Mouse (Mus musculus) CH12.LX (cell line): Measurements from ENCODE around the gene Sgsm3. TPM values are rescaled to one million over a fixed set of nuclear protein-coding genes. Genes with fewer than 3 reads are reported as not detected.

ENCODE experiments used
- DNase-seq: peaks from one replicate; pipeline ENCODE4 v3.0.0-alpha.2; 2013; ENCODE audit errors: extremely low read depth
- H3K27ac ChIP-seq: 2 replicates; pipeline ENCODE4 v1.5.1; 2012; ENCODE audit warnings: low read depth, mild to moderate bottlenecking, control low read depth, moderate library complexity; ENCODE audit not compliant: insufficient read depth
- H3K27me3 ChIP-seq: replicated peaks from 2 replicates; pipeline ENCODE3; 2012; ENCODE audit warnings: inconsistent platforms
- H3K36me3 ChIP-seq, 2 experiments: replicated peaks in 1 of 2; 2 replicates each; pipeline versions ENCODE3 to v1.6.1; 2012; ENCODE audit warnings: inconsistent platforms in 1 of 2, low read length in 1 of 2, mild to moderate bottlenecking in 1 of 2, mixed read lengths in 1 of 2, moderate library complexity in 1 of 2; ENCODE audit not compliant: control insufficient read depth in 1 of 2, insufficient read depth in 1 of 2
- H3K4me1 ChIP-seq, 2 experiments: 2 replicates each; pipeline ENCODE4 v1.6.1; 2012; ENCODE audit warnings: inconsistent platforms in 1 of 2, moderate library complexity in 1 of 2; ENCODE audit not compliant: insufficient read depth in 2 of 2, control insufficient read depth in 1 of 2
- H3K4me2 ChIP-seq: 2 replicates; pipeline ENCODE4 v1.6.1; 2012; ENCODE audit warnings: low read depth, mild to moderate bottlenecking, control low read depth; ENCODE audit not compliant: poor library complexity, insufficient read depth, severe bottlenecking
- H3K4me3 ChIP-seq, 3 experiments: fragments of 150-350 bp in 1 of 3; sonication (generic) in 1 of 3; replicated peaks in 1 of 3; 2 replicates each; pipeline versions ENCODE3 to v1.5.1; 2011 to 2012; ENCODE audit warnings: low read depth in 2 of 3, low read length in 2 of 3, mild to moderate bottlenecking in 2 of 3, moderate library complexity in 2 of 3, control low read depth in 1 of 3, improper control_type of control experiment in 1 of 3, inconsistent platforms in 1 of 3, mixed read lengths in 1 of 3; ENCODE audit not compliant: poor library complexity in 1 of 3
- H3K79me2 ChIP-seq: replicated peaks from 2 replicates; pipeline ENCODE4 v1.6.1; 2012; ENCODE audit warnings: mild to moderate bottlenecking, moderate library complexity; ENCODE audit not compliant: control insufficient read depth, poor library complexity, insufficient read depth, severe bottlenecking; ENCODE audit errors: extremely low read depth
- H3K9ac ChIP-seq: 2 replicates; pipeline ENCODE4 v1.6.1; 2012; ENCODE audit warnings: low read depth, mild to moderate bottlenecking, control low read depth, moderate library complexity; ENCODE audit not compliant: insufficient read depth
- H3K9me3 ChIP-seq: replicated peaks from 2 replicates; pipeline ENCODE3; 2012; ENCODE audit warnings: low read length, inconsistent platforms, mixed read lengths
- E2F4 ChIP-seq: IDR thresholded peaks from 2 replicates; pipeline ENCODE4 v1.6.1; 2011; ENCODE audit warnings: low read depth, low read length, improper control_type of control experiment; ENCODE audit not compliant: insufficient replicate concordance
- ELF1 ChIP-seq: IDR thresholded peaks from 2 replicates; pipeline ENCODE4 v1.6.1; 2014; ENCODE audit warnings: low read depth, mild to moderate bottlenecking, inconsistent platforms, low read length, improper control_type of control experiment
- HCFC1 ChIP-seq: IDR thresholded peaks from 2 replicates; pipeline ENCODE4 v1.6.1; 2012; ENCODE audit warnings: low read depth, mild to moderate bottlenecking, inconsistent platforms, low read length, improper control_type of control experiment
- IRF4 ChIP-seq: IDR thresholded peaks from 2 replicates; pipeline ENCODE4 v1.6.1; 2014; ENCODE audit warnings: low read depth, mild to moderate bottlenecking, inconsistent platforms, low read length, improper control_type of control experiment
- JUN ChIP-seq: IDR thresholded peaks from 2 replicates; pipeline ENCODE4 v1.6.1; 2011; ENCODE audit warnings: low read depth, mild to moderate bottlenecking, low read length, improper control_type of control experiment, moderate library complexity; ENCODE audit not compliant: insufficient read depth
- MAFK ChIP-seq: IDR thresholded peaks from 2 replicates; pipeline ENCODE4 v1.6.1; 2011; ENCODE audit warnings: low read length, improper control_type of control experiment; ENCODE audit not compliant: insufficient replicate concordance
- MAZ ChIP-seq: IDR thresholded peaks from 2 replicates; pipeline ENCODE4 v1.6.1; 2012; ENCODE audit warnings: low read depth, mild to moderate bottlenecking, inconsistent platforms, low read length, improper control_type of control experiment, moderate library complexity
- MXI1 ChIP-seq: IDR thresholded peaks from 2 replicates; pipeline ENCODE4 v1.6.1; 2011; ENCODE audit warnings: mild to moderate bottlenecking, low read depth, low read length, improper control_type of control experiment
- NELFE ChIP-seq: IDR thresholded peaks from 2 replicates; pipeline ENCODE4 v1.6.1; 2011; ENCODE audit warnings: low read depth, low read length, improper control_type of control experiment
- NRF1 ChIP-seq: IDR thresholded peaks from 2 replicates; pipeline ENCODE4 v1.6.1; 2014; ENCODE audit warnings: low read depth, mild to moderate bottlenecking, inconsistent platforms, low read length, improper control_type of control experiment, moderate library complexity
- POLR2A ChIP-seq: IDR thresholded peaks from 2 replicates; pipeline ENCODE4 v1.6.1; 2011; ENCODE audit warnings: low read depth, mild to moderate bottlenecking, improper control_type of control experiment, low read length
- POLR2AphosphoS2 ChIP-seq: IDR thresholded peaks from 2 replicates; pipeline ENCODE4 v1.6.1; 2011; ENCODE audit warnings: low read depth, low read length, improper control_type of control experiment
- RAD21 ChIP-seq: IDR thresholded peaks from 2 replicates; pipeline ENCODE4 v1.6.1; 2011; ENCODE audit warnings: low read depth, mild to moderate bottlenecking, low read length, improper control_type of control experiment, moderate library complexity
- RCOR1 ChIP-seq: conservative IDR thresholded peaks from 2 replicates; pipeline ENCODE4 v1.6.1; 2012; ENCODE audit warnings: low read depth, mild to moderate bottlenecking, inconsistent platforms, low read length, improper control_type of control experiment
- SIN3A ChIP-seq: IDR thresholded peaks from 2 replicates; pipeline ENCODE4 v1.6.1; 2012; ENCODE audit warnings: low read length, improper control_type of control experiment, inconsistent platforms
- SMC3 ChIP-seq: IDR thresholded peaks from 2 replicates; pipeline ENCODE4 v1.6.1; 2011; ENCODE audit warnings: low read depth, low read length, improper control_type of control experiment
- TBP ChIP-seq: conservative IDR thresholded peaks from 2 replicates; pipeline ENCODE4 v1.6.1; 2011; ENCODE audit warnings: low read depth, low read length, improper control_type of control experiment
- TCF12 ChIP-seq: IDR thresholded peaks from 2 replicates; pipeline ENCODE4 v1.6.1; 2014; ENCODE audit warnings: low read depth, mild to moderate bottlenecking, inconsistent platforms, low read length, improper control_type of control experiment
- ZKSCAN1 ChIP-seq: IDR thresholded peaks from 2 replicates; pipeline ENCODE4 v1.6.1; 2012; ENCODE audit warnings: low read depth, inconsistent platforms, low read length, improper control_type of control experiment, borderline replicate concordance
- ZNF384 ChIP-seq: IDR thresholded peaks from 2 replicates; pipeline ENCODE4 v1.6.1; 2012; ENCODE audit warnings: low read depth, low read length, improper control_type of control experiment, inconsistent platforms
- dilution Hi-C: fragments of 300-500 bp; cut with MboI; formaldehyde crosslinking; loops from 2 replicates; pipeline ENCODE4 v1.14.3; 2020; ENCODE audit warnings: low sequenced_read_pairs; ENCODE audit not compliant: extremely low pct_unique_long_range_greater_than_20kb, extremely low pct_ligation_motif_present
- in situ Hi-C: fragments of 300-500 bp; cut with MboI; formaldehyde crosslinking; loops from 3 replicates; pipeline ENCODE4 v1.14.3; 2019; ENCODE audit warnings: low sequenced_read_pairs, low pct_ligation_motif_present, low pct_unique_long_range_greater_than_20kb, mixed read lengths
- polyA plus RNA-seq: library from polyadenylated mRNA; unstranded; fragments of >175 nt; gene quantifications from 2 replicates; pipeline ENCODE4 v1.2.1, GENCODE M21; 2012; ENCODE audit warnings: low read depth; ENCODE audit not compliant: insufficient read length
- total RNA-seq, 2 experiments: library from RNA; depleted of rRNA; stranded (reverse); fragments of 300-350 nt in 1 of 2; fragments of >200 nt in 1 of 2; gene quantifications; 2 replicates each; pipeline ENCODE4 v1.2.3; 2012 to 2014

Sgsm3 gene
- total and polyA plus RNA-seq, 3 experiments, result 14.4 to 25.5 (median 15.0) TPM

DNA sequence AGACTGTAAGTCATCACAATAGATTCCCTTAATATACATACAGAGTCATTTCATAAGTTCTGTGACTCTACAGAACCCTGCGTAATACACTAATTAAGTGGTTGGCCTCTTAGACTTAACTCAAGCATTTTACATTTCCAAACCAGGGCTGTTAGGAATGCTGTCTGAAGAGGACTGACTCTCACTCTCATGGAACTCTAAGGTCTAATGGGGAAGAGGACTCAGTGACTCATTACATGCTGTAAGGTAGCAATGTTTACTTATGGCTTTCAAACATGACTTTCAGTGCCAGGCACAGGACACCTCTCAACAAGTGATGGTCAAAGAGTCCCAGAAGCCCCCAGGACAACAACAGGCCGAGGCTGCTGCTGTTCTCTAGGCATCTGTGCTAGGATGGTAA lies 77.9 kb downstream of the Sgsm3 start:
- H3K9ac ChIP-seq, result no peak overlapping the region
- H3K36me3 ChIP-seq, result peaks cover 0 to 45% of the 10 kb centered on the region in 2 experiments
- H3K27me3 ChIP-seq, result no peaks in the 10 kb centered on the region
- no peak for DNase-seq
- no peak overlapping the region for H3K4me2 ChIP-seq
- no peak overlapping the region for H3K27ac ChIP-seq
- in situ Hi-C loops, result loop anchor here (25.0 kb wide), 1 partner anchor 257 kb away; no protein-coding TSS in a partner anchor
- H3K9me3 ChIP-seq, result no peaks in the 10 kb centered on the region
- no peak overlapping the region for H3K4me3 ChIP-seq
- H3K79me2 ChIP-seq, result no peaks in the 10 kb centered on the region; the same call in 1 of the 2 replicates
- peaks cover 0 to 24% of the 10 kb centered on the region in 2 experiments; a peak in 2 of 4 replicates for H3K4me1 ChIP-seq
- dilution Hi-C loops, result no loop called here
- TF ChIP-seq SIN3A, result no peak
- TF ChIP-seq HCFC1, result no peak
- no peak for TF ChIP-seq MAZ
- no peak for TF ChIP-seq POLR2A
- no peak for TF ChIP-seq E2F4
- no peak for TF ChIP-seq IRF4
- TF ChIP-seq ELF1, result no peak
- no peak for TF ChIP-seq POLR2AphosphoS2
- no peak for TF ChIP-seq JUN
- no peak for TF ChIP-seq TBP
- no peak for TF ChIP-seq NRF1
- no peak for TF ChIP-seq MAFK
- no peak for TF ChIP-seq TCF12
- no peak for TF ChIP-seq ZNF384
- TF ChIP-seq RCOR1, result no peak
- no peak for TF ChIP-seq RAD21
- TF ChIP-seq ZKSCAN1, result no peak
- no peak for TF ChIP-seq NELFE
- no peak for TF ChIP-seq SMC3
- no peak for TF ChIP-seq MXI1
- TF ChIP-seq, all 38 proteins: peak for 0

DNA sequence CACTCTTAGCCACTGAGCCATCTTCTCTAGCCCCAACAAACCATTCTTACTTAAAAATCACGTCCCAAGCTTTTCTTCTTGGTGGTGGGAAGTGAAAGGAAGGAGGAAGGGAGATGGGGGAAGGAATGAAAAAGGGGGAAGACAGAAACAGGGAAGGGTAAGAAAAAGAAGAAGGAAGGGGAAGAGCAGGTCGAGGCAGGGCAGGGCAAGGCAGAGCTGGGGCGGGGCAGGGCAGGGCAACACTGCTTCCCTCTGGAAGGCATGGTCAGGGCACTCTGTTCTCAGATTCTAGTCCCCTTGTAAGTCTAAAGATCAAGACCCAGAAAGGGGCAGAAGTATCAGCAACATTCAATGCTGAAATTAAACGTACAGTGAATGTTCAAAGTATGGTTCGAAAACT lies 80.2 kb downstream of the Sgsm3 start:
- H3K4me2 ChIP-seq, result no peak overlapping the region
- H3K9me3 ChIP-seq, result no peaks in the 10 kb centered on the region
- no peak overlapping the region for H3K4me3 ChIP-seq
- H3K79me2 ChIP-seq, result no peaks in the 10 kb centered on the region; the same call in 1 of the 2 replicates
- H3K27me3 ChIP-seq, result no peaks in the 10 kb centered on the region
- H3K9ac ChIP-seq, result no peak overlapping the region
- no peak for DNase-seq
- dilution Hi-C loops (no loop called here), in situ Hi-C loops (loop anchor here (25.0 kb wide), 1 partner anchor 255 kb away; no protein-coding TSS in a partner anchor)
- peaks cover 0 to 45% of the 10 kb centered on the region in 2 experiments for H3K36me3 ChIP-seq
- no peak for TF ChIP-seq RAD21
- H3K4me1 ChIP-seq, result peaks cover 0 to 36% of the 10 kb centered on the region in 2 experiments; a peak in 2 of 4 replicates
- no peak overlapping the region for H3K27ac ChIP-seq
